Mouse (Mus musculus) bone marrow macrophage, adult 2 months (primary cell): ENCODE measurements at regions not wholly inside any gene's neighbourhood (a gene's known extent, or its start where the extent isn't known, plus 50 kb on each side); places are given as distances from the start of the nearest gene placed in this dataset.

Experiments used
- H3K27ac ChIP-seq: 2 replicates; pipeline ENCODE4 v1.5.1; 2012; ENCODE audit warnings: low read depth, low read length; ENCODE audit not compliant: insufficient read depth
- H3K4me1 ChIP-seq: 2 replicates; pipeline ENCODE4 v1.6.1; 2012; ENCODE audit warnings: low read length; ENCODE audit not compliant: control insufficient read depth, insufficient read depth
- H3K4me3 ChIP-seq: 2 replicates; pipeline ENCODE4 v1.5.1; 2012; ENCODE audit warnings: mild to moderate bottlenecking, low read length, moderate library complexity; ENCODE audit not compliant: insufficient read depth
- CTCF ChIP-seq: IDR thresholded peaks from 2 replicates; pipeline ENCODE4 v1.5.1; 2012; ENCODE audit warnings: low read depth, mild to moderate bottlenecking, low read length, moderate library complexity
- POLR2A ChIP-seq: IDR thresholded peaks from 2 replicates; pipeline ENCODE4 v1.6.1; 2012; ENCODE audit warnings: mild to moderate bottlenecking, low read depth, low read length, borderline replicate concordance

DNA sequence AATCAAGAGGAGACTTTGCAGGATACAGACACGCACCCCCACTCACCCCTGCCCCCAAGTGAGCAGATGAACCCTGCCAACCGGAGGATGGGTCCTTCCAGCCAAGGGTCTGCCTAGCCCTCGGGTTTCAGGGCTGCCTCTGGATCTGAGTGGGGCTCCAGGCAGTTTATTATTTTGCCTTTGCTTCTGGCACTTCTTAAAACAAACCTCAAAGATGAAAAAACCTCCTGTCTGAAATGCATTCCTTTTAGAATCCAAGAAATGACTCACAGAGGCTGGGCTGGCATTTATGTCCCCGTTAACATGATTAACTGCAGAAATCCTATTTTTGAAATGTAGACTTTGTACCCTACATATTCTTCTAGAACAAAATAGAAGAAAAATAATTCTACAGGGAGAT lies 76.3 kb downstream of the Ets2 start:
- TF ChIP-seq CTCF (no peak), POLR2A (no peak)
- no peak overlapping the region for H3K4me3 ChIP-seq
- H3K4me1 ChIP-seq = peaks cover 6% of the 10 kb centered on the region; the same call in 1 of the 2 replicates
- no peak overlapping the region for H3K27ac ChIP-seq

DNA sequence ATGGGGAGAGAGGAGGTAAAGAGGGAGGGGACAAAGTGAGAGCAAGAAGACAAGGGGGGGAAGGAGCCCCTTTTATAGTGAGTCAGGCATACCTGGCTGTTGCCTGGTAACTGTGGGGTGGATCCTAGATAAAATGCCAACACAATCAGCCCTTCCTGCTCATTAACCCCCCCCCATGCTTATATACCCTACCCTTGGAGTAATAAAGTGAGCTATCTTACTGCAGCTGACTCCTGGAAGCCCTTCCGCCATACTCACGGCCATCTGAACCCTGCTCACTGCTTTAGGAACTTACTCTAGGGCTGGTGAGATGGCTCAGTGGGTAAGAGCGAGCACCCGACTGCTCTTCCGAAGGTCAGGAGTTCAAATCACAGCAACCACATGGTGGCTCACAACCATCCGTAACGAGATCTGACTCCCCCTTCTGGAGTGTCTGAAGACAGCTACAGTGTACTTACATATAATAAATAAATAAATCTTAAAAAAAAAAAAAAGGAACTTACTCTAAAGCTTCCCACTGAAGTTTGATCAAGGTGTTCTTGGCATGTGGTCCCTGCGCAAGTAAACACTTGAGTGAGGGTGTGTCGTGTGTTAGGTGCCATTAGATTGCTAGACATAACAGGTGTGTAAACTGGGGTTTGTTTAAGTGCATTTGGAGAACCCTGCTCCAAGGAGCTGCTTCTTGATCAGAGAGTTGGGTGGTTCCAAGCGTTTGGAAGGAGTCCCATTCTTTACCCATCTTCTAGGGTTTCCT lies 74.9 kb downstream of the Ets2 start:
- TF ChIP-seq CTCF (no peak), POLR2A (no peak)
- H3K27ac ChIP-seq = no peak overlapping the region
- H3K4me1 ChIP-seq = peaks cover 4% of the 10 kb centered on the region; the same call in 1 of the 2 replicates
- H3K4me3 ChIP-seq = no peak overlapping the region

DNA sequence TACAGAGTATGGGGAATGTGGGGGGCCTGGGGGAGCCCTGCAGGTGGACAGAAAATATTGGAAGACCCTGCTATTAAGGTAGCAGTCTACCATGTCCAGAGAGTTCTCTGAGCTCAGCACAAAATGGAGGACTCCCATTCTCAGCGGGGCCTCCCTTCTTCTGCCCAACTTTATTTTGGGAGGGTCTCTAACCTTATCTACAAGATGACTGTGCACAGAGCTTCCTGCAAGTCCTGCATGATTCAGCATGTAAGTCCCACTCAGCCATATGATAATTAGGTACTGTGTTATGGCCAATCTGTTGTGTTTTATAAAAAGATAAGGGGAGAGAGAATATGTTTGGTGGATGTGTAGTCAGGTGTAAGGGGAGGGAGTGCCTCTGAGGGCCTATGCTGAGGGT lies 74.1 kb downstream of the Ets2 start:
- no peak overlapping the region for H3K27ac ChIP-seq
- TF ChIP-seq POLR2A = no peak
- TF ChIP-seq CTCF = no peak
- no peak overlapping the region for H3K4me3 ChIP-seq
- no peaks in the 10 kb centered on the region for H3K4me1 ChIP-seq

DNA sequence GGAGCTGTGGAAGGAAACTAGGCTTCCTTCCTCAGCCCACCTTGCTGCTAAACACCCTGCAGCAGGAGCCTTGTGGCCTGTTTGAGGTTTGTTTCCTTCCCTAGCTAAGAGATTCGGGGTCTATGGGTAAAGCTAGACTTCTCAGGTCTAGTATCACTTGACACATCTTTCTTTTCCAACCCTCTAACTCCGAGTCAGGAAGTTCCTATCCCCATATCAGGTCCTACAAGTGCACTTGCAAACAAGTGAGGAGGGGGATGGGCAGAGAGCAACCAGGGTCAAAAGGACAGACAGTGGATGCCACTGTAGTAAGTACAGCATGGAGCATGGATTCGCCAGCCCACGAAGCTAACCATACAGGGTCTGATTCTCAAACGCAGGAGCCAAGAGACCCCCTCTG lies 73.5 kb downstream of the Ets2 start:
- Histone ChIP-seq H3K27ac (no peak overlapping the region), H3K4me1 (no peaks in the 10 kb centered on the region), H3K4me3 (no peak overlapping the region)
- no peak for TF ChIP-seq CTCF

DNA sequence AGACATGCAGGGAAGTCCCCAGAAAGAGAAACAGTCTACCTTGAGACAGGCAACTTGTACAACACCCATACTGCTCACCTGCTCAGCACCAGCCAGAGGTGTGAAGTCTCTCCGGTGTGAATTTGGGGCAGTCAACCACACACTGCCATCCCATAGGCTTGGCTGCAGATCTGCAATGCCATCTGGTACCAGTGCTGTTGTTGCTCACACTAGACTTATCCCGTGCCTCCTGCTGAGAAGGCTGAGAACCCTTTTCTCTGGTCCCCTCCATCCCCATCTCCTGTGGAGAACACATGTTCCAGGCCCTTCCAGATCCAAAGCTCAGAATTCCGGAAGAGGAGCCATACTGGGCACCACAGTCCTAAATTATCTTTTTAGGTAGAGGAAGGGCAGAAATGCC lies 71.3 kb downstream of the Ets2 start:
- no peak for TF ChIP-seq CTCF
- H3K27ac ChIP-seq = no peak overlapping the region
- no peak overlapping the region for H3K4me3 ChIP-seq
- H3K4me1 ChIP-seq = no peaks in the 10 kb centered on the region
